Mouse (Mus musculus) stomach, postnatal 0 days (tissue): ENCODE results near the gene Stard10.

Experiments
- CTCF ChIP-seq: IDR thresholded peaks from 2 replicates; pipeline ENCODE4 v1.5.1; 2016; ENCODE audit warnings: antibody characterized with exemption, low read depth, mild to moderate bottlenecking, moderate library complexity
- EP300 ChIP-seq: optimal IDR thresholded peaks from 2 replicates; pipeline ENCODE3; 2016; ENCODE audit warnings: antibody characterized with exemption

DNA sequence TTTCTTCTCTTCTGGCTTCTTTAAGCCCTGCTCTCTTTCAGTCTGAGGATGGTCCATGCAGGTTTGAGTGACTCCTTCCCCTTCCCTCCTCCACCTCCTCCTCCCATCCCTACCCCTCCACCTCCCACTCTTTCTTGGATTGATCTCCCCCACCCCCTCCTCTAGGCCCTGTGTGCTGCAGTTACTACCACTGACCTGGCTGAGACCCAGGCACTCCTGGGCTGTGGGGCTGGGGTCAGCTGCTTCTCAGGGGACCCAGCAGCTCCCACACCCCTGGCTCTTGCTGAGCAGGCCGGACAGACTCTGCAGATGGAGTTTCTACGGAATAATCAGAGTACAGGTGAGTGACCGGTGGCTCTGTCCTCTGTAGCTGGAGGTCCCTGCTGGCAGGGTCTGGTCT, 77.7 kb downstream of the Stard10 start:
- TF ChIP-seq CTCF, result no peak
- TF ChIP-seq EP300, result no peak
